Mouse (Mus musculus) CD4-positive, CD25-positive, alpha-beta regulatory T cell, adult 4 months (primary cell): Measurements from ENCODE around the gene Ccdc57. TPM values are rescaled to one million over a fixed set of nuclear protein-coding genes. Genes with fewer than 3 reads are reported as not detected.
"Not testable (repeated sequence)": the region's sequence is repeated elsewhere in the genome, so short reads cannot be mapped to it uniquely, and the experiment has no call there.

Source experiments
- ATAC-seq: one replicate; pipeline ENCODE4 v1.8.0; 2017
- polyA plus RNA-seq, 2 experiments: library from polyadenylated mRNA; unstranded; fragments of 100-300 nt; shearing (Covaris generic); gene quantifications; one replicate each; pipeline ENCODE4 v1.2.1; 2017

Ccdc57 gene
- polyA plus RNA-seq, 2 experiments from 2014 or later = 0.12 to 1.1 TPM

- ATAC-seq = no peak
These were observed 81.5 kb downstream of the Ccdc57 start for GRCm38 (mm10) chr11:120851132-120851531.

- ATAC-seq = peak; percentile 85
These were observed 82.2 kb downstream of the Ccdc57 start for GRCm38 (mm10) chr11:120850331-120851030.

- ATAC-seq = no peak
These were observed 85.8 kb downstream of the Ccdc57 start for GRCm38 (mm10) chr11:120846725-120847475.

GRCm38 (mm10) chr11:120844329-120844728 is 88.3 kb downstream of the Ccdc57 start:
- ATAC-seq = no peak

- no peak for ATAC-seq
These were observed 99.0 kb downstream of the Ccdc57 start for GRCm38 (mm10) chr11:120833555-120834280.

GRCm38 (mm10) chr11:120832962-120833361 is 99.7 kb downstream of the Ccdc57 start:
- not testable (repeated sequence) for ATAC-seq

- no peak for ATAC-seq
These were observed 100.8 kb downstream of the Ccdc57 start for GRCm38 (mm10) chr11:120831659-120832440.

- no peak for ATAC-seq
These were observed 102.0 kb downstream of the Ccdc57 start for GRCm38 (mm10) chr11:120830686-120831085.

- no peak for ATAC-seq
These were observed 102.7 kb downstream of the Ccdc57 start for GRCm38 (mm10) chr11:120829757-120830532.

- no peak for ATAC-seq
These were observed 104.3 kb downstream of the Ccdc57 start for GRCm38 (mm10) chr11:120828416-120828815.

GRCm38 (mm10) chr11:120826016-120826953 is 106.4 kb downstream of the Ccdc57 start:
- no peak for ATAC-seq

GRCm38 (mm10) chr11:120825289-120825863 is 107.3 kb downstream of the Ccdc57 start:
- ATAC-seq = no peak

GRCm38 (mm10) chr11:120824787-120825288 is 107.8 kb downstream of the Ccdc57 start:
- ATAC-seq = no peak

GRCm38 (mm10) chr11:120823956-120824786 is 108.5 kb downstream of the Ccdc57 start, which contains the start of gene Fasn:
TSS of gene Fasn (minus strand) at chr11:120824547.
- ATAC-seq = peak; percentile 77

- peak; percentile 28 for ATAC-seq
These were observed 109.1 kb downstream of the Ccdc57 start for GRCm38 (mm10) chr11:120823551-120823947.

GRCm38 (mm10) chr11:120822831-120823550 is 109.7 kb downstream of the Ccdc57 start:
- no peak for ATAC-seq

GRCm38 (mm10) chr11:120822321-120822720 is 110.4 kb downstream of the Ccdc57 start:
- no peak for ATAC-seq
